Mouse (Mus musculus) small intestine, adult 2 months (tissue): ENCODE measurements around the gene Cep112.

Source experiments
- CTCF ChIP-seq: fragments of 200-500 bp; IDR thresholded peaks from 2 replicates; pipeline ENCODE4 v1.5.1; 2012; ENCODE audit warnings: low read depth, mild to moderate bottlenecking, control low read depth, inconsistent platforms, low read length, moderate library complexity, mixed read lengths; ENCODE audit not compliant: insufficient replicate concordance, insufficient read length; ENCODE audit errors: extremely low read depth
- POLR2A ChIP-seq: fragments of 200-500 bp; IDR thresholded peaks from 2 replicates; pipeline ENCODE4 v1.6.1; 2012; ENCODE audit warnings: low read depth, mild to moderate bottlenecking, control low read depth, inconsistent platforms, low read length, moderate library complexity

GRCm38 (mm10) chr11:108757211-108757610 is 332.2 kb downstream of the Cep112 start:
- TF ChIP-seq CTCF: no peak
- TF ChIP-seq POLR2A: no peak
